Mouse (Mus musculus) cerebellum, adult 18-20 months (tissue): Measurements from ENCODE around the gene Abat.
"Not testable (repeated sequence)": the region's sequence is repeated elsewhere in the genome, so short reads cannot be mapped to it uniquely, and the experiment has no call there.

Experiments used
- DNase-seq, 2 experiments: peaks; one replicate each; pipeline ENCODE4 v3.0.0; 2021

Abat gene

GRCm38 (mm10) chr16:8533477-8533876 is 20.2 kb downstream of the Abat start:
- DNase-seq = no peak

GRCm38 (mm10) chr16:8534466-8535200 is 21.4 kb downstream of the Abat start:
- DNase-seq = no peak

- no peak for DNase-seq
These were observed 22.2 kb downstream of the Abat start for GRCm38 (mm10) chr16:8535411-8535810.

- no peak for DNase-seq
These were observed 26.1 kb downstream of the Abat start for GRCm38 (mm10) chr16:8539150-8539865.

GRCm38 (mm10) chr16:8540859-8541314 is 27.7 kb downstream of the Abat start:
- DNase-seq = peak; percentile 86

- no peak for DNase-seq
These were observed 34.6 kb downstream of the Abat start for GRCm38 (mm10) chr16:8547836-8548235.

- DNase-seq = no peak
These were observed 36.3 kb downstream of the Abat start for GRCm38 (mm10) chr16:8549506-8549905.

- no peak for DNase-seq
These were observed 41.1 kb downstream of the Abat start for GRCm38 (mm10) chr16:8554351-8554750.

GRCm38 (mm10) chr16:8554751-8555150 is 41.5 kb downstream of the Abat start:
- DNase-seq = not testable (repeated sequence)

- not testable (repeated sequence) for DNase-seq
These were observed 42.1 kb downstream of the Abat start for GRCm38 (mm10) chr16:8555371-8555770.

GRCm38 (mm10) chr16:8560079-8560478 is 46.9 kb downstream of the Abat start:
- DNase-seq = no peak

GRCm38 (mm10) chr16:8561101-8561500 is 47.9 kb downstream of the Abat start:
- DNase-seq = not testable (repeated sequence)

- DNase-seq = not testable (repeated sequence)
These were observed 48.6 kb downstream of the Abat start for GRCm38 (mm10) chr16:8561856-8562255.

GRCm38 (mm10) chr16:8562827-8563226 is 49.6 kb downstream of the Abat start:
- not testable (repeated sequence) for DNase-seq

GRCm38 (mm10) chr16:8564836-8565235 is 51.6 kb downstream of the Abat start:
- no peak for DNase-seq

- no peak for DNase-seq
These were observed 52.3 kb downstream of the Abat start for GRCm38 (mm10) chr16:8565539-8565938.

- peak in 1 of 2 experiments; percentile 7 for DNase-seq
These were observed 53.0 kb downstream of the Abat start for GRCm38 (mm10) chr16:8566115-8566711.

GRCm38 (mm10) chr16:8568881-8569280 is 55.7 kb downstream of the Abat start:
- no peak for DNase-seq

- no peak for DNase-seq
These were observed 57.1 kb downstream of the Abat start for GRCm38 (mm10) chr16:8570336-8570735.

- DNase-seq = no peak
These were observed 57.8 kb downstream of the Abat start for GRCm38 (mm10) chr16:8570901-8571615.

GRCm38 (mm10) chr16:8573041-8573440 is 59.8 kb downstream of the Abat start:
- no peak for DNase-seq

GRCm38 (mm10) chr16:8573751-8574150 is 60.5 kb downstream of the Abat start:
- no peak for DNase-seq

GRCm38 (mm10) chr16:8574316-8574715 is 61.1 kb downstream of the Abat start:
- DNase-seq = no peak
